Mouse (Mus musculus): ENCODE results near the gene Apod. TPM values are rescaled to one million over a fixed set of nuclear protein-coding genes. Genes with fewer than 3 reads are reported as not detected.

The Apod gene
- polyA plus RNA-seq, 1 experiment from 2014 or later, result 7.8 TPM

Small RNA genes within 50 kb of the gene (microRNA-seq; reads per million reads assigned to microRNA genes)
- not detected for gene Gm27415

Other genes starting within 250 kb of the Apod start
- gene Xxylt1, start 233.4 kb downstream of the Apod start, polyA plus RNA-seq (2014; fragmentation: Nextera tagmentation; extraction: Ambion mirVana), result 16.2 and 19.4 TPM in 2 replicates
- 18.0 and 19.3 TPM in 2 replicates for gene Acap2, start 113.6 kb downstream of the Apod start, polyA plus RNA-seq (2014; fragmentation: Nextera tagmentation; extraction: Ambion mirVana)
- 78.4 and 82.1 TPM in 2 replicates for gene Ppp1r2, start 39.5 kb downstream of the Apod start, polyA plus RNA-seq (2014; fragmentation: Nextera tagmentation; extraction: Ambion mirVana)
- 12.3 and 14.9 TPM in 2 replicates for gene Bdh1, start 107.5 kb upstream of the Apod start, polyA plus RNA-seq (2014; fragmentation: Nextera tagmentation; extraction: Ambion mirVana)

Data from limb, embryonic 11.5 days (tissue).